Mouse (Mus musculus): ENCODE data around the gene Cnbd2. TPM values are rescaled to one million over a fixed set of nuclear protein-coding genes. Genes with fewer than 3 reads are reported as not detected.

Gene Cnbd2
- total RNA-seq, 2 experiments from 2014 or later = 2.7 to 4.9 TPM

DNA sequence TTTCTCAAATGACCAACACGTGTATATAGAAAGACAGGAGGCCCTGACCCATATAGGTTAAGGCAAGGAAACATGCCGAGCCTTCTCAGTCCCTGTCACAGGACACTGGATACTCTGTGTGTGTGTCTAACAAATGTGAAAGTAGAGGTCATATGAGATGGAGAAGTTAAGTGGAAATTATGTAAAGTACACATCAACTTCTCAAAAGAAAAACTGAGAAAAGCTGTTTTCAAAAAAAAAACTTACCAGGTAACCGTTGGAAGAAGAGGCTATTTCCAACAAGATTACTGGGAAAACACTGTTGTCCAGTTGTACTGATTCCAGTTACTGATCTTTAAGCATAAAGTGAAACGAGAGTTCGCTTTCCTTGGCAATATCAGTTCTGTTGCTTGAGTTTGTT is 1.2 kb upstream of the Cnbd2 start:
- no peak for ATAC-seq (replicated peaks; ENCODE audit: poor library complexity)

DNA sequence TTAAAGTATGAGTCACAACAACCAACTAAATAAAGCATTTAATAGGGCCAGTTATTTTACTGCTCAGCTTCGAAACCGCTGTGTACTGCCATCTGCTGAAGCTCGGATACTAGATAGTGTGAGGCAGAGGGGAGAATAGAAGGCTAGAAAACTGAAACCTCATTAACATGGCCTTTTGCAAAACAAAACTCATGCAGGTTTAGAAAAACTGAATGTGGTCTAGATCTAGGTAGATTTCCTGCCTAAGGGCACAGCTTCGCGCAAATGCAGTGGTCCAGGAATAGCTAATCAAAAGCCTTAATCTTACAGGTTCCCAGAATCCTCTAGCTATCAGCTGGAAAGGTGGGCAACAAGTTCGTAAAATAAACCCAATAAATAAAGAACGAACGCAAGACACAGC is 658 bp upstream of the Cnbd2 start:
- ATAC-seq (replicated peaks; ENCODE audit: poor library complexity) = no peak

DNA sequence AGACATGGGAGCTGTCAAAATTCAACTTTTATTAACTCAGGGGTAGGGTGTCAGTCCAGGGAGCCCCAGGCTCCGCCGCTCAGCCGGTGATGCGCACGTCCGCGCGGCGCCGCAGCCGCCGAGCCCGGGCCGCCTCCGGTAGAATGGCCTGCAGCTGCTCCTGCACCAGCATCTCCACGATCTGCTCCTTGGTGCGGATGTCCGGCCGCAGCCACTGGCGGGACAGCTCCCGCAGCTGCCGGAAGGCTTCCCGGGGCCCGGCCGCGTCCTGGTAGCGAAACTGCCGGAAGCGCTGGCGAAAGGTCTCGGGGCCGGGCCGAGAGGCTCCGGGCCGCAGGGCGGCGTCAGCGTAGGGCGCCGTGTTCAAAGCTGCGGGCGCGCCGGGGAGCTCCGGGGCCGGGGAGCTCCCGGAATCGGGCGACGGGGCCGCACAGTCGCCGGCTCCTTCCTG is 233 bp upstream of the Cnbd2 start:
- peak; percentile 49 for ATAC-seq (replicated peaks; ENCODE audit: poor library complexity)

DNA sequence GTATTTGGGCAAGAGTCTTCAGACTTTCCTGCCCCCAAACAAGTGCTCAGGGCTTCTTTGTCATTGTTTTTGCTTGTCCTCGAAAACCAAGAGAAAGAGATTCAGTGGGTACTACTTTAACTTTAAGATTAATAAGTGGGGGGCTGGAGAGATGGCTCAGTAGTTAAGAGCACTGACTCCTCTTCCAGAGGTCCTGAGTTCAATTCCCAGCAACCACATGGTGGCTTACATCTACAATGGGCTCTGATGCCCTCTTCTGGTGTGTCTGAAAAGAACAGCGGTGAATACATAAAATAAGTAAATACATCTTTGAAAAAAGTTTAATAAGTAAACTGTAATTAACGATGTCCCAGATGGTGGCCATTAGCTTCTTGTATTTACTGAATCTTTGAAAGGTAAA is 1.1 kb downstream of the Cnbd2 start:
- no peak for ATAC-seq (replicated peaks; ENCODE audit: poor library complexity)

DNA sequence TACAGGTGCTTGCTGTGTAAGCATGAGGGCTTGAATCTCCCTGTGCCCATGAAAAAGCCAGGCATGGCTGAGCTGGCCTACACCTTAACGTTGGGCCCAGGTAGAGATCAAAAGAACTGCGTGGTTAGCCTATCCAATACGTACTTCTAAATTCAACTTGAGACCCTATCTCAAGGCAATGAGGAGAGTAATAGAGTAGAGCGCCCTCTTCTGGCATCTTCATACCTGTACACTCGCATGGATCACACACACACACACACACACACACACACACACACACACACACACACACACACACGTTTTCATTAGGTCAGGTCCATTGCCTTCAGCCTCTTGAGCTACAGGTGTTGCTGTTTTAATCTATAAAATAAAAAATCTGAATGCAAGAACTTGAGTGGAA is 2.7 kb downstream of the Cnbd2 start:
- no peak for ATAC-seq (replicated peaks; ENCODE audit: poor library complexity)

DNA sequence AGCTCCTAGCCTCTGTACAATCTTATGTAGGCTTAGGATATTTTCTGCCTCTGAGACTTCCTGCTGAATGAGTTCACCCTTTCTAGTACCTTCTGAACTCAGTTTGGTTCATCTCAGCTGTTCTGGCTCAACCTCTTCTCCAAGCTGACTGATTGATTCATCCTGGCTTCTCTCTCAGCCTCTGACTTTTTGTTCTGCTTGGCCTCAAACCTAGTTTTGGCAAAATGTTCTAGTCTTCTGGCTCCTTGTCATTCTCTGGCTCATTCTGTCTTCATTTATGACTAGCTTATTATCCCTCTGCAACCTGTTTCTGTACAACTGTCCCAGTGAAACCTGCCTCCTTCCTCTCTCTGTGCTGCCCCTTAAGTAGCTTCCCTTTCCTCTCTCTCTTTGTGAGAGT is 6.4 kb downstream of the Cnbd2 start:
- ATAC-seq (replicated peaks; ENCODE audit: poor library complexity) = no peak

DNA sequence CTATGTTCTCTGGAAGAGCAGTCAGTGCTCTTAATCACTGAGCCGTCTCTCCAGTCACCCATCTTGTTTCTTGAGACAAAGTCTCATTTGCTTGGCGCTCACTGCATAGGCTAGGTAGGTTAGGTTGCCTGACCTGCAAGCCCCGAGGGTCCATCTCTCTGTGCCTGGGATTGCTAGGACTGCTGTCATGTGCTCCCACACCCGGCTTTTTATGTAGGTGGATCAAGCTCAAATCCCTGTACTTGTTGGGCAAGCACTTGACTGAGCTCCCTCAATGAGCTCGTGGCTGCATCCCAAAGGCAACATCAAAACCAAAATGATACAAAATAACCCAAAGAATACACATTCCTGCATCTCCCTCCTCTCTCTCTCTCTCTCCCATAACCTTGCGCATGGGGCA is 9.4 kb downstream of the Cnbd2 start:
- ATAC-seq (replicated peaks; ENCODE audit: poor library complexity) = no peak

DNA sequence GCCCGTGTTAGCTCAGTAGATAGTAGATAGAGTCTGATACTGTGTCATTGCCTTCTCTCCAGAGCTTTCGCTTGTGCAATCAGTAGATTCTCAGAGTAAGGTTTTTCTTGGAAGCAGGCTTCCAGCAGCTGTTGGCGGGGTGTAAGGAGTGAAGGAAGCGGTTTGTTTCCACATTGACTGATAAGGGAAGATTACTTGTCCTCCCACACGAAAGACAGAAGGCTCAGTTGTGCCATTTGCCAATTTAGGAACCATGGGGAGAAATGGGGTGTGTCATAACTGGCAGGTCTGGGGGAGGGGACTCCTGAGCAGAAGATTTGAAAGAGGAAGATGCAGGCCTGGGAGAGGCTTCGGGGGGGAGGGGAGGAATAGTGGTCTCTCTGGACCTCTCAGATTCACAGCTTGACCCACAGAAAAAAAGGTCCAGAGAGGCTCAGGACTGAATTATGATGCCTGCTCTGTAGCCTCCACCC is 12.1 kb downstream of the Cnbd2 start:
- ATAC-seq (replicated peaks; ENCODE audit: poor library complexity) = peak; percentile 93

DNA sequence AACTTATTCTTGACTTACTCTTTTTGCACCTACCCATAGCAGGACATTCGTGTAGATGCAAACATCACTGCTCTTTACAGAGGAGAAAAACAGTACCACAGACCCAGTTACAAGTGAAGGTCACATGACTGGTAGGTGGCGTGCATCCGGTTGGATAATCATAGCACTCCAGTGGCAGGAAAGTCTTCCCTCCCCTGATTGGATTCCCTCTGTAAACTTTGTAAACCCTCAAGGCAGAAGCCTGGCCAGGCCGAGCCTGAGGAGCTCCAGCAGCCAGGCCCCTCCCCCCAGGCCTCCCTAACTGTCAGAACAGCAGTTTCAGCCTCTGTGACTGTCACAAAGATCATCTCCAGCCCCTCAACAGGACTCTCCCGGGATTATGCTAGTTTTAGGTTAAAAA is 12.6 kb downstream of the Cnbd2 start:
- peak; percentile 40 for ATAC-seq (replicated peaks; ENCODE audit: poor library complexity)

DNA sequence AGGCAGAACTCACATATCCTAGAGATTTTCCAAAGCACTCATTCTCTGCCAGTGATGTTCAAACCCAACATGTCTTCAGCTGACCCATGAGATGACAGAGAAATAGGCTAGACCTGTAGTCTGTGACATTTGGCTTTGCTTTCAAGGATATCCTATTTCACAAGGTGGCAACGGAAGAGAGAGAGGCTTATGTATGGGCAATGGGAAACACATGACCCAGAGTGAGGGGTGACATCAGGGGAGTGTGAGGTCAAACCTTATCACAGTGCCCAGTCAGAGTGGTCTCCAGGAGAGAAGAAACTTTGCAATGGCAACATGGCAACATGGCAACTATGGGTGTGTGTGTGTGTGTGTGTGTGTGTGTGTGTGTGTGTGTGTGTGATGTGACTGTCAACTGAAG is 18.6 kb downstream of the Cnbd2 start:
- ATAC-seq (replicated peaks; ENCODE audit: poor library complexity) = peak; percentile 75

DNA sequence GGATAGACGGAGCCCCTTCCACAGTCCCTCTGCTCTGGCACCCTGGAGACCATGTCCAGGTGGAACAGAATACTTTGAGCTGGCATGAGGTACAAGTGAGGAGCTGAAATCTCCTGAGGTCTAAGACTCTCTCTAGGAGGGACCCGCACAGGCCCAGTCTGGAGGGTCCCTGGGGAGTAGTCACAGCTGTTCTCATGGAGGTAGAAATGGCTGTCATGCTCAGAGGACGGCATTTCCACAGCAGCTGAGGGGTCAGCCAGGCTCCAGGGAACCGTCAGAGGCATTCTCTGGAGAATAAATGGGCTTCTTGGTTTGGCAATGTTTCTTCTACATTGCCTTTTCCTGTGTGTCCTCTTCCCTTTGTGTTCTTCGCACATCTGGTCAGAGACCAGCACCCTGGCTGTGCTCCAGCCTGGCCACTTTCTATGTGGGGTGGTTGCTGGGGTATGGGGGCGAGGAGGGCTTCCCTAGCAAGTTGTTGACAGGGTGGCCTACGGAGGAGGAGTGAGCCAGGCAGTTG is 19.4 kb downstream of the Cnbd2 start:
- no peak for ATAC-seq (replicated peaks; ENCODE audit: poor library complexity)

DNA sequence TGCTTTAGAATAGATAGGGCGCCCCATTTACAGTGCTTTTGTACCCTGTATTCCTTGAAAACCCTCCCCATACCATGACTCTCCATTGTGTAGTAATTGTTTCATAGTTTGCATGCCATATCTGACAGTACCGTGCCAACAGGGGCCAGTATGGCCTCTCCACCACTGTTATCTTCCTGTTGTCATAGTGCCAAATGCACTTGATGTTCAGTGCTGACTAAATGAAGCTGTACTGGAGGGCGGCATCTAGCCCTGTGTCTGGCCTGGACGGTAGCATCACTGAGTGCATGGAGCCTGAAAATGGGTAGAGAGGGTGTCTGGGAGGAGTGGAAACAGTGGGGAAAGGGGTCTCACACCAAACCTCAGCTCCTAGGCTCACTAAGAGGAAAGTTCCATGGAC is 28.0 kb downstream of the Cnbd2 start:
- peak; percentile 57 for ATAC-seq (replicated peaks; ENCODE audit: poor library complexity)

DNA sequence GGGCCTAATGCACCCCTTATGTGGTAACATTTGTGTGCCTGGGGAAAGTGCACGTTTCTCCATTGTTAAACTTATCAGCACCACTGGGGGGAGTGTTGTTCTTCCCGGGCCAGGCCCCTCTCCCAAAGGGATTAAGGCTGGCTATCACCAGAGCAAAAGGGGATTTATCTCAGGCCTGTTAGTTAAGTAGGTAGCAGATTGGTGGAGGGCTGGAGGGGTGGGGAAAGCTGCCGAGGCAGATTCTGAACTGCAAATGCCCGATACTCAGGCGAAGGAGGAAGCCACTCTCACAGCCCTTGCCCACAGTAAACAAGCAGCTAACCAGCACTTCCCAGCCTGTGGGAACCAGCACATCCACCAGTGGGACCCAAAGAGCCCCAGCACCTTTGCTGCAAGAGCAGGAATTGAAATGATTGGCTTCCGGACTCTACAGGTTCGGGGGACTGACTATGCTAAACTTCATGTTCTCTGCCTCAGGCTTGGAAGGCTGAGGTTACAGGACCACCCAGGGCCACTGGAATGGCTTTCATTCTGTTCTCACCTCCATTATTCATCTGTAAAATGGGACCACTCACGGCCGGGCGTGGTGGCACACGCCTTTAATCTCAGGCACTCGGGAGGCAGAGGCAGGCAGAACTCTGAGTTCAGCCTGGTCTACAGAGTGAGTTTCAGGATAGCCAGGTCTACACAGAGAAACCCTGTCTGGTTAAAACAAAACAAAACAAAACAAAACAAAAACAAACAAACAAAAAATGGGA is 32.9 kb downstream of the Cnbd2 start:
- peak; percentile 46; the same call in 1 of the 2 replicates for ATAC-seq (replicated peaks; ENCODE audit: poor library complexity)

DNA sequence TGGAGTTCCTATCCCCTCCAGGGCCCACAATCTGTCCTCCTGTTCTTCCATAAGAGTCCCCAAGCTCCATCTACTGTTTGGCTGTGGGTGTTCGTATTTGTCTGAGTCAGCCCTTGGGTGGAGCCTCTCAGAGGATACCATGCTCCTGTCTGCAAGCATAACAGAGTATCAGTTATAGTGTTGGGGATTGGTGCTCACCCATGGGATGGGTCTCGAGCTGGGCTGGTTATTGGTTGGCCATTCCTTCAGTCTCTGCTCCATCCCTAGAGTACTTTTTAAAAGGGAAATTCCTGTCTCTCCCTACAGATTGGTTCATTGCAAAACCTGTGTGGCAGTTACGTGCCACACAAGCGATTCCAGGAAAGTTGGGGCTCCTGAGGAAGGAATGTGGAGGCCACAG is 36.7 kb downstream of the Cnbd2 start:
- ATAC-seq (replicated peaks; ENCODE audit: poor library complexity) = no peak

DNA sequence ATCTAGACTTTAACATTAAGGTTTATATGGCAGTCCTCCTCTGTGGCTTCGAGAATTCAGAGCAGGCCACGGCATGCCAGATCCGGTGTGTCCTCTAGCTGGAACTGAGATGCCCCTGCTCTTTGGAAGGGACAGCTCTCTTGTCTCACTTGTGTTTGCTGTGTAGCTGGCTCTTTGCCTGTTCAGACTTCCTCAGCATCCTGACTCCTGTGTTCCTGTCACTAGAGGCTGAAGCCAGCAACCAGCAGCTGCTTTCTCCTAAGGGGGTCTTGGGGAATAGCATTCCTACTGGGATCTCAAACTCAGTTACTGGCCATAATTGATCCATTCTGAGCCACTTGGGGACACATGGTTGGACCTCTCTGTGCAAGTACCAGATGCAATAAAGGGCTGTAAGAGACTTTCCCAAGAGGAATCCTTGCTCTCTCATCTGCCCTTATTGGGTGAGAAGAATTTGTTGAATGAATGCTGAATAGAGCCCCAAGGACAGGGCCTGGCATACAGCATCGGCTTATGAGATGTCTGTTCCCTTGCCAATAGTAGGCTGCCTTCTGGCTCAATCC is 37.3 kb downstream of the Cnbd2 start:
- ATAC-seq (replicated peaks; ENCODE audit: poor library complexity) = no peak

DNA sequence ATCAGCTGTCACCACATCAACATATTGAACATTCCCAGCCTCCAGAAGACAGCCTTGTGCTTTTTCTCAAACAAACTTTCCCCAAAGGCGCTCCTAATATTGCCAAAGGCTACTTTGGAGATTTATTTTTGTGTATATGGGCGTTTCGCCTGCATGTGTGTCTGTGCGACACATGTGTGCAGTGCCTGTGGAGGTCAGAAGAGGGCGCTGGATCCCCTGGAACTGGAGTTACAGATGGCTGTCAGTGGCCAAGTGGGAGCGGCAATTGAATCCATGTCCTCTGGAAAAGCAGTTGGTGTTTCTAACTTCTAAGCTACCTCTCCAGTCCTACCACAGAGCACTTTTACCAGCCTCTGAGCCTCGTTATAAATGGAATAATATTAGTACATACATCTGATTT is 39.1 kb downstream of the Cnbd2 start:
- no peak for ATAC-seq (replicated peaks; ENCODE audit: poor library complexity)

DNA sequence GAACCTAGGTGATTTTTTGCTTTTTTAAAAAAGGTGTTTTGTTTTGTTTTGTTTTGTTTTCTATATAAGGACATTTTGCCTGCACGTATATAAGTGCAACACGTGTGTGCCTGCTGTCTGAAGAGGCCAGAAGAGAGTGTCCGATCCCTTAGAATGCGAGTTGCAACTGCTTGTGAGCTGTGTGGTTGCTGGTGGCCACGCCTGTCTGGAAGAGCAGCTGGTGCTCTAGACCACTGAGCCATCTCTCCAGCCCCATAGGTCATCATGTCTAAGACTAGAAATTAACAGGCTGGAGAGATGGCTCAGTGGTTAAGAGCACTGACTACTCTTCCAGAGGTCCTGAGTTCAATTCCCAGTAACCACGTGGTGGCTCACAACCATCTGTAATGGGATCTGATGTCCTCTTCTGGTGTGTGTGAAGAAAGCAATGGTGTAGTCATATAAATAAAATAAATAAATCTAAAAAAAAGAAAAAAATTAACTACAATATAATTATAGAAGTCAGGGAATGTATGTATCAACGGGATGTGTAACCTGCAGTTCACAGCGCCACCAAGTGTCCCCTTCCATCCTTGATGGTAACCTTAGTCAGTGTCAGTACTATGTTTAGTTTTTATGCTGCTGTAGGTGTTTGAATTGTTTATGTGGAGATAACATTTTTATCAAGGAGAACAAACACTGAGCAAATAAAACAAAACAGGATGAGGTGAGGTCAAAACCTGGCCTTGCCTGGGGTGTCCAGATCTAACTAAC is 40.5 kb downstream of the Cnbd2 start:
- peak; percentile 50; the same call in 1 of the 2 replicates for ATAC-seq (replicated peaks; ENCODE audit: poor library complexity)

DNA sequence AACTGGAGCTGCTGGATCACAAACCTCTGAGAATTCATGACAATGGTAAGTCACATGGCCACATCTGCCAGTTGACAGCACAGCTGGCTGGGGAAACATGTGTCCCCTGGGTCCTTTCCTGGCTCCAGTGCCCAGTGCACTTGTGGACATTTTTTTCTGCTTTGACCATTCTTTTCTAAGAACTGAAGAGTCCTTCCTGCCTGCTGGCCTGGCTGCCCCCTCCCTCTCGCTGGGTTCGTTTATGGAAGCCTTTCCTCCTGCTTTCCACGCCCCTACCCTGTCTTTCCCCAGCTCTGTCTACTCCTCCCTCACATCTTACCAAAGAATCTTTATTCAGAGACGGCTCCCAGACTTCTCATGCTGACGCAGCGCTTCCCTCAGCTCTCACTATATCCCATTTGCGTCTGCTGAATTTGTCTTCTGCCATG is 41.2 kb downstream of the Cnbd2 start:
- ATAC-seq (replicated peaks; ENCODE audit: poor library complexity) = no peak

DNA sequence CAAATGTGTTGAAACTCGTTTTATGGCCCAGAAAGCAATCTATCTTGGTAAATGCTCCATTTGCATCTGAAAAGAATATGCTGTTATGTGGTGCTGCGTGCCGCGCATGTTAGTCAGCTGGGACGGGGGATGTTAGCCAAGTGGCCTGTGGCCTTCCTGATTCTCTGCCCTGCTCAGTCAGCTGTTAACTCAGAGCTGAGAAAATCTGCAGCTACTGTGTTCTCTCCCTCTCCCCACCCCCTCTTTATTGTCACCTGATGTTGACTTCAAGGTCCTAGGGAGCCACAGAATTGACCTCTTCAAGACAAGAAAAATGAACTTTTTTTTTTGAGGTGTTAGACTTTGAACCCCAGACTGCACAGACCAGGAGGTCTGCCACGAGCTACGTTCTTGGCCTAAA is 43.9 kb downstream of the Cnbd2 start:
- ATAC-seq (replicated peaks; ENCODE audit: poor library complexity) = no peak

DNA sequence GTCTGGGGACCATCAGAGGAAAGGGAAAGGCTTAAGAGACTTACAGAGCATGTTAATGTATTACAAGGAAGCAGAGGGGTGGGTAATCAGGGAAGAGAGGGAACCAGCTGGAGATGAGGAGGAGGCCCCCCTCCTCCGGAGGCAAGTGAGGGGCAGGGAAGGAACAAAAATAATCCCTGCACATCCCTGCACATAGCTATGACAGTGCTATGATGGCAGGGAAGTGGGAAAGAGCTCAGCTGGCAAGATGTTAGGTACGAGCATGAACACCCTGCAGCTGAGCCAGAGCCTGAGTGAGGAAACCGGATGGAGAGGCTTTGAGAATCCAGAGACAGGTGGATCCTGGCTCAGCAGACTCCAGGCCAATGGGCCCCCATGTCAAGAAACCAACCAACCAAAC is 56.4 kb downstream of the Cnbd2 start:
- no peak for ATAC-seq (replicated peaks; ENCODE audit: poor library complexity)

DNA sequence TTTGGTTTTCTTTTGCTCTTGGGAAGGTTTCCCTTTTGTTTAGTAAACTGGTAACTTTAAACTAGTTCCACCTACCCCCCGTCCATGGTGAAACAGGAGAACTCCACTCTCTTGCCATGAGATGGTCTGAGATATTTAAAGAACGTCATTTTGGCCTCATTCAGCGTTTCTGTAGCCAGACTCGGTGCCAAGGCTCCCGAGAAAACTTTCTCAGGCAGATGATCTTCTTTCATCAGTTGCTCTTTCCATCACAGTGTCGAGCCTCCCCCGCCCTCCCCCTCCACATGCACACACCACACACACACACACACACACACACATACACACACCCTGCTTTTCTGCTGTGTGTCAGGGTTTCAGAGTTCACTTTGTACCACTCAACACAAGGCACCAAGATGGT is 58.8 kb downstream of the Cnbd2 start:
- no peak for ATAC-seq (replicated peaks; ENCODE audit: poor library complexity)

DNA sequence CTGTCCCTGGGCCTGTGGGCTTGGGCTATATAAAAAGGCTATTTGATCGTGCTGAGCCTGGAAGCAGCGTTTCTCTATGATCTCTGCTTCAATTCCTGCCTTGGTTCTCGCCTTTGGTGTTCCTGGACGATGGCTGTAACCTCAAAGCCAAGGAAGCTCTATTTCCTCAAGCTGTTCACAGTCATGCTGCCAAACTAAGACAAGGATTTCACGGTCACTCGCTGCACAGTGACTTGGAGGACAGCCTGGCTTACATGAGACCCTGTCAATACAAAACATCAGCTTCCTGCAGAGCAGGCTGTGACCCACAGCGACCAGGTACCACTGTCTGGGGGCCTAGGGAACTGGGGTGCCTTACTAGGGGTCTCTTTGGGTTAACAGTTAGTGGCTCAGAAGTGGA is 64.9 kb downstream of the Cnbd2 start:
- no peak for ATAC-seq (replicated peaks; ENCODE audit: poor library complexity)

Measured in megakaryocyte progenitor cell, adult 5-6 weeks (primary cell).